Mouse (Mus musculus) right cerebral cortex, postnatal 36 days (tissue): ENCODE results near the gene Dgki.
A peak's percentile ranks its signal among the peaks of the same experiment; 100 is the strongest.

ENCODE experiments used
- DNase-seq, 2 experiments: peaks; one replicate each; pipeline ENCODE4 v3.0.0; 2022; ENCODE audit warnings: low spot score in 2 of 2, mixed read lengths in 1 of 2

Dgki gene

DNA sequence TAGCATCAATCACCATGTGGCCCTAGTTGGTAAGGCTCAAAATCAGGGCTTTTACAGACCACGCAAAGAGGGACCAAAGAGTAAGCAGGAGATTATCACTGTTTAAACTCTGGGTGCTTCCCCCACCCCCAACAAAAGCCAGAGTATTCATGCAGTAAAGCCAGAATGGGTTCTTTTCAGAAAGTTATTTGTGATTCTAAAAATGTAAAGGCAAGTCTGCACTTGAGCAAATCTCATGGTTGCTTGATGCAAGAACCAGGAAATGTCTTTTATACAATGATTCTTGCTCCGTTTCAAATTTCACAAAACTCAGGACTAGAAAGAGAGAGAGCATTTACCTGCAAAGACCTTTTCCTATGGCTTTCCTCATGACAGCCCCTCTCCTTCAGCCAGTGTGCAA is 7.9 kb downstream of the Dgki start:
- no peak for DNase-seq

DNA sequence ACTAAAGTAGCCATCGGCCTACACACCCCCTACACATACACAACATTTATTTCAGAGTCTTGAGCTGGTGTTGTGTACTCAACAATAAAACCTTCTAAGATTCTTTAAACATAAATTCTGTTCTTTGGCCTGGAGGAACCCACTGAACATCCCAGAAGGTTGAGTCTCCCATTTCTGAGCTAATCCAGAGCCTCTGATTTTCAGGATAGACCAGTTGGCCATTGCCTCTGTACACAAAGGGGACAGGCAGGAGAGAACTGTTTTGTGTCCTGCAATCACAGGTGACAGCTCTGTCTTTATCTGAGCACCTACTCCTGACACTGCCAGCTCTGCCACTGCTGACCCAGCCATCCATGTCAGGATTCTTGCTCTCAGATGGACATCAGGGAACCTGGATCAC is 8.8 kb downstream of the Dgki start:
- no peak for DNase-seq

DNA sequence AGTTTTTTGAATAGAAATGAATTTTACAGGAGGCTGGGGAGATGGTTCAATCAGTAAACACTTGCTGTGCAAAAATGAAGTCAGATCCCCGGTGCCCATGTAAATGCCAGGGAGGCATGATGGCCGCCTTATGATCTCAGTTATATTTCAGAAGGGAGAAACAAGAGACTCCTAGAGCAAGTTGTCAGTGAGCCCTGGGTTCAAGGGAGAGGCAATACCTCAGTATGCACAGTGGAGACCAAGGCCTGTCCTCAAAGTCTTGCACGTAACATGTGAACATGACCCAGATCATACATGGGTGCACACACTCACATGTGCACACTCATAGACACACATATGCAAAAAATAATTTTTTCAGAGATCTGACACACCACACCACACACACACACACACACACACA is 9.3 kb downstream of the Dgki start:
- no peak for DNase-seq

DNA sequence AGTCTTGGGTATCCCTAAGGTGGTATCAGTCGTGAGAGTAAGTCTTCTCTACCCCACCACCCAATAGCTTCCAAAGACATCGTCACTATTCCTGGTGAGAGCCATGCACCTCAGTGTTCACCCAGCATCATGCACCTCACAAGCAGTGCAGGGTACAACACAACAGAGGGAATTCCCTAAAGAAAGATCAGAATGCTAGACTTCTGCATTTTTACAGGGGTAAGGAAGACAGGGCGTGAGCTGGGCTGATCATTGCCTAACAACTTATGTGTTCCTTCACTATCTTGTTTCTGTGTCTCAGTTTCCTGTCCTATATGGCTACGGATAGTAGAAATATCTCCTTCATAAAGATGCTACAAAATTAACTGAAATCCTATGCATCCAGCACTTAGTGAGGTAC is 13.8 kb downstream of the Dgki start:
- no peak for DNase-seq

DNA sequence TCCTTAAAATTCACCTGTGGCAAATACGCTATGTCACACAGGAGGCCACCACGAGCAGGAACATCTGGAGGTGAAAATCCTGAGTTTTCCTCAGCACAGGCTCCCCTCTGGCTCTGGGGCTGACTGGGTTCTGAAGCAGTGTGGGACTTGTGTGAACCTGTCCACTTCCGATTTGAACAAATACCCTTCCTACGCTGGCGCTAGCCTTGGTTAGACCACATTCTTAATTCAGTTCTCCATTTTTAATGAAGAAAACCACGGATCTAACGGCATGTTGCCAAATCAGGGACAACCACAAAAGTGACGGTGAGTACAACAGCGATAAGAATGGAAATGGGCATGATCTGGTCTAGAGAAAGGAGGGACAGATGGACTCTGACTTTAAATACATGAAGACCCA is 15.1 kb downstream of the Dgki start:
- no peak for DNase-seq

DNA sequence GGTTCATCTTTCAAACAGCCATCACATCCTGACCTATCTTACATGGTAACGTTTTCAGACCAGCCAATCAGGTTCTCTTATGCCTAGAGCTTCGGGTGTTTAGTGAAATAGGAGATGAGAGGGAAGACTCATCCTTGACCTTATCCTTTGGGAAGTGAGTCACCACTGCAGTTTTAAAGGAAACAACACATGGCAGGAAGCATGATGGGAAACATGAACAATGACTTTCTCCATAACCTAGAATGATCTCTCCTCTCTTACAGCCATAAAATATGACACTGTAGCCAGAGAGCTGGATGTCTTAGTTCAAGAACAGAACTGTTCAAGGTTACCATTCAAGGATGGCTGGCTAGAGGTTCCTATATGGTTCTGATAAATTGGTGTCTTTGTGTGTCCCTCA is 16.6 kb downstream of the Dgki start:
- no peak for DNase-seq

DNA sequence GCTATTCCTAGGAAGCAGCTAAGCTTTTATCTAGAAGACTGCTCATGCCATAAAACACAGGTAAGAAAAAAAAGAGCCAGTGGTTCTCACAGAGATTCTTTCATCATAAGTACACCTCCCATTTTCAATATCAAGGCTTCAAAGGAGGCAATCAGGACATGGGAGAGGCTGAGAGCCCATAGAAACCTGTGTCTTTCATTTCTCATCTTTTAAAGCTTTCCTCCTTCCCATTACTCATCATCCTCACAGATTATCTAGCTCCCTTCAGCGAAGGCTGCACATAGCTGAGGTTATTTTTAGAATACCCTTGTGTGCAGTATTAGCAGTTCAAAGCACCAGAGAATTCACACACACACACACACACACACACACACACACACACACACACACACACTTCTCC is 17.3 kb downstream of the Dgki start:
- no peak for DNase-seq

DNA sequence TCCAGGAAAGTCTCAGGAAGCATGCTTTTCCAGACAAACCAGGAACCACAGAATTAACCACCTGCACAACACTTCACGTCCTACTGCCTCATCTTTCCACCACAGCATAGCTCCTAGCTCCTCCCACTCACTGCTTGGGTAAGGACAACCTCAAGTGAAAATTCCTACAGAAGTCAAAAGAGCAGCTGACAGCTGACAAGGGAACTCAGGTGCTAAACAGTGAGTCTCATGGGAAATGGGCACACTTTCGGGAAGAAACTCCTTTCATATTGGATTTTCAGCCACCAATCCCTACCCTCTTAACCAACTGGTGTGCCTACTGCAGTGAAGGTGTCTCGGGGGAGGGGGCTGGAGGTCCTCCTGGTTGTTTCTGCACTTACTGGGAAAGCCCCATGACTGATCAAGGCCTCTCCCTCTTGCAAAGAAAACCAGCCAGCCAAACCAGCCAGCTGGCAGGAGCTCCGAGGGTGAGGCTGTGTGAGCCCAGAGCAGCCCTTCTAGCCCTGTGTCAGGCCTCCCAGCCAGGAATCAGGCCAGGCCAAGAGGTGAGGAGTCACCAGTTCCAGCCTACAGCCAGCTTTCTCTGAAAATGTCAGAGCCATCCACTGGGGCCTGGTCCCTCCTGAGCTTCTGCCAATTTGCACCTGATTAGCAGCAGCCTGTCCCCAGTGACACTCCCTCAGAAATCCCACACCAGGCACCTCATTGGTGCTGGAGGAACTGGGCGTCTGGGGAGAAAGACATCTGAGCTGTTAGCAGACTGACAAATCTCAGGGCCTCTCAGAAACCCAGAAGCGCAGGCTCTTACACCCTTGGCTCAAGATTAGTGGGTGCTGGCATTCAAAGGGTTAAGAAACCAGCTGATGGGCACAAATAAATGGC is 22.9 kb downstream of the Dgki start:
- no peak for DNase-seq

DNA sequence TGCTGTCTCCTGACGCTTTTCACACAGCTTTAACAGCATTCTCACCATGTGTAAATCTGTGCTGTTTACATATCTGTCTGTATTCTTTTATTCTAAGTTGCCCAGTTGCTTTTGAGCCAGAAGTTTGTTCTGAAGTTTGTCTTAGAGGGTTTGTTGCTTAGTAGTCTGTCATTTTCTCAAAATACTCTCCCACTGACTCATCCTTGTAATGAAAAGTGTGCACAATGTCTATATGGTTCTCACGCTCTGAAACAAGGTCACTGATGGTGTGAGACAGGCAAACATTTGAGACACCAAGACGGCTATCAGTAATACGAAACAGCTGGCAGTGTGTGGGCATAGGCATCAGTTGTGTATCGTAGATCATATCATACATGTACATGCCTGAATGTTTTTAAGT is 23.8 kb downstream of the Dgki start:
- DNase-seq, result no peak

DNA sequence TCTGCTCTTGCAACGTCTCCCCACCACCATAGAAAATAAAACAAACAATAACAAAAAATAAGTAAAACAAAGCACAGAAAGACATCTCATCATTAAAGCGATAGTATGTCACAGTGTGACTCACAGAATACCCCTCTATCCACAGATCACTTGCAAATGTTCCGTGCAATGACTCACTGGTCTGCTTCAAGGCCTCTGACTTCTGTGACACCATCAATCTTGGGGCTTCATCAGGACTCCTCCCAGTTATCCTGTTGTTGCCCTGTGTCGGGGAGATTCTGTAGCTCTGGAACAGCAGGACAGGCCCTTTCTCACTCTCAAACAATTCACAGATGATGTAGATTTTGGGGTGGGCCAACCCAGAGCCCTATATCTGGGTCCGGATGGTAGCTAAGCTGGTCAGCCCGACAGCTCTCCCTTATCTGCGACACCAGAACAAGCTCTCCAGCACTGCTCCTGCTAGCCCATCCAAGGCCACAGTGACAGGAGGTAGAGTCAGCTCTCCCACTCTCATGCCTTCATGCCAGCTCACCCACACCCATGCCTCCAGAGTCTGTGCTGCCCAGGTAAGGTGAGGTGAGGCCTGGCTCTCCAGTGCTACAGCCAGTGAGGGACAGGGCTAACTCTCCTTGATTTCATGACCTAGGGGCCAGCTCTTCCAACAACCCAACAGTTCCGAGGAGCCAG is 28.9 kb downstream of the Dgki start:
- DNase-seq, result no peak

DNA sequence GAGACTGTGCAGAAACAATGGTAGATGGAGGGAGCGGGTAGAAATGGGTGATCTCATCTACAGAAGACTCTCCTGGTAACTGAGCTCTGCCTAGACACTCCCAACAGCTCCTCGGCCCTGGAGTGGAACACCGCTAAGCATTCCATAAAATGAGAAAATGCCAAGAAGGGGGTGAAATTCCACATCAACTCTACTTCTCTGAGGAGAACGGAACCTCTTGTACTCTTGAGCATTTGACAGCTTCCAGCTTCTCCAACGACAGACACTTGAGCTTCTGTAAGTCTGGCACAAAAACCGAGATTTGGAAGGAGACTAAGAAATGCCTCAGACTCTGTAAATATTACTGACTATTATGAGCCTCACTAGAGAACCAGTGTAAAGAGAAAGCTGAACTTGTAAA is 31.4 kb downstream of the Dgki start:
- no peak for DNase-seq

DNA sequence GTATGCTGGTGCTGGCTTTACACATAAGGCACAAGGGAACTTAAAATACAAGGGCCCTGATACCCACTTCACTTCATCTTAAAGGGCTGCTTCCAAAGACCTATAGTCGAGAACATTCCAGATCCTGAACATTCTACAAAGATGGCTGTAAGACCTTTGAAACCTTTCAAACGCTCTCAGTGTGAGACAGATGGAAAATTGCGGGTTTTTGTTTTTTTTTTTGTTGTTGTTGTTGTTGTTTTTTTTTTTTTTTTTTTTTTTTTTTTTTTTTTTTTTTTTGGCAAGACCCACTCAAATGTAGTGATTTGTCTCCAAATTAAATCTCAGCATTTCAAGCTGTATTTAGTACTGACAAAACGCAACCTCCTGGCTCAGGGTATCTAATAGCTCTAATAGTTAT is 32.0 kb downstream of the Dgki start:
- no peak for DNase-seq

DNA sequence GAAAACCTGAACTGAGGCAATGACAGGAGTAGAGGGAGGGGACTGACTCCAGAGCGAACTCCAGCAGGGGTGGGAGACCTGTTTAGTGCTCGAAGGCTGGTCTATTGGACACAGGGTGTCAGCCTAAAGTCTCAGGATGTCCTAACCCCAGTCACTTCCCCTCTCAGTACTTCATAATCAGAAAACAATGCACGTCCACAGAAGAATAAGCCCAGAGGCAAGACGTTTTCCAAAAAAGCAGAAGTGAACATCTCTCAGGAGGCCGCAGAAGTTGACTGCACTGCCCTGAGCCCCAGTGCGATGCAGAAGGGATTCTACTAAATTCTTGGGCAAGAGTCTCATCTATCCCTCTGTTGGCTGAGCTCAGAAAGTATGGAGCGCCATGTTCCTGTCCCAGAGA is 37.5 kb downstream of the Dgki start:
- DNase-seq, result no peak

DNA sequence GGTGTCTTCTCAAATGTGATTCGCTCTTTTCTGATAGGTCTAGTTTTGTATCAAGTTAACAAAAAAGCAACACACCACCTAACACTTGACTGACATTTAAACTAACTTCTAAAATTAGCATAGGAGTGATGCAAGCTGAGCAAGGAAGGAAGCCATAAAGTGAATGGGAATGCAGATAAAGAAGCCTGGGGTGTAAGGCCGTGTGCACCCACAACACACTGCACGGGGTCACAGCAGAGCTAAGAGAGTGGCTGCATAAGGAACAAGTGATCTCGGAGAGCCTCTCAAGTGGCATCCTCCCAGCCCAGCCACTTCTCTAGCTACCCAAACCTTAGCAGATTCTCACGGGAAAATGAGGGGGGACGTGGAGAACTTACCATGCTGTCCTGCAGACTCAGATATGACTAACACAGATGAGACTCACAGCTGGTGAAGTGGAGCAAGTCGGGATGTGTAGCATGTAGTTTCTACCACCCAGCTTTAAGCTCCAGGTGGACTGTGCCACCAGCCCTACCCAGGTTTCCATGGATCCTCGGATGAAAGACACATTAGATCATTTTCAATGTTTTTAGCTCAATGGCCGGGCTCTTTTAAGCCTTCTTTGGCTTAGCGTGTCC is 38.6 kb downstream of the Dgki start:
- no peak for DNase-seq

DNA sequence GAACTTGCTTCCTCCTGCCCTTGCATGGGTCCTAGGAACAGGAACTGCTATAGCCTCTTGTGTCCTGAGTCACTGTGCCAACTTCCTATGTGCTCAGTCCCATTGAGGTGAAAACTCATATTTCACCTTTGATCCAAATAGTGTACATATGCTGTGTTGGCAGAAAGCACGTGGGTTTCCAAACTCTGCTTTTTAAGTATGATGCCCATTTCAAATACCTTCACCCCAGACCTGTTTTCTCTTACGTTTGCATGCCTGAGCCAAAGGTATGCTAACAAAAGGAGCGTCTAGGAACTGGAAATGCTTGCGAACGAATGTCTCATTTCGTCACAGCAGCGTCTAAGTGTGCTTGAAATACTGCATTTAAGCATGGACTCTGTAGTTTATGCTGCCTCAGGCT is 41.3 kb downstream of the Dgki start:
- DNase-seq, result no peak

DNA sequence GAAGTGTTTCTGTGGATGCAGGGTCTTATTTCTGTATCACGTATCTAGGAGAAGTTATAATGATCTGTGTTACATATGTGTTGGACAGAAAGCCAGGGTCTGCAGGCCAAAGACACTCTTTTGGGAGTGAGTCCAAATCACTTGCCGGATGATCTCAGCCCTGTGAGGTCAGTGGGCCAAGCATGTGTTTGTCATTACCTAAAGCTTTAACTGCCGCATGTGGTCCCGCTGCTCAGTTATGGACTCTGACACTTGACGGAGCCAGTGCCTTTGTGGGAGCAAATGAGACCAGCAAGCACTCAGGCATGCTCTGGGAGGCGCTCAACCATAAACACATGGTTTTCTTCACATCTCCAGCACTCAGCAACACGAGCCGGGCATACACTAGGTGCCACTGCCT is 45.8 kb downstream of the Dgki start:
- DNase-seq, result no peak

DNA sequence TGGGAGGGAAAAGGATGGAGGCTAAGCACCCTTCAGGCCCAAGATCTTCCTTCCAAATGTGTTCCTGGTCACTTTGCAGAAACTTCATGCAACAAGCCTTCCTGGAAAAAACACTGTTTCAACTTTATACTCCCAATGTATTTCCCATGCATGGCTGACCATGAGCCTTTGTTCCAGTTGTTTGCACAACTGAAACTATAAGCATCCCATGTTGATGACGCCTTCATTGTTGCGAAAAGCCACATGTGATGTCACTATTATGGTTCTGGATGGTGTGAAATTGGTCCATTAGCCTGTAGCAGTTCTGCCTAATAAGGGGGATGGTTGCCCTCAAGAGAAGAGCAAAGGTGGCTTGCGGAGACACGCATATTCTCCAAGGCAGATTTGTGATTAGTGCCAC is 47.4 kb downstream of the Dgki start:
- no peak for DNase-seq

DNA sequence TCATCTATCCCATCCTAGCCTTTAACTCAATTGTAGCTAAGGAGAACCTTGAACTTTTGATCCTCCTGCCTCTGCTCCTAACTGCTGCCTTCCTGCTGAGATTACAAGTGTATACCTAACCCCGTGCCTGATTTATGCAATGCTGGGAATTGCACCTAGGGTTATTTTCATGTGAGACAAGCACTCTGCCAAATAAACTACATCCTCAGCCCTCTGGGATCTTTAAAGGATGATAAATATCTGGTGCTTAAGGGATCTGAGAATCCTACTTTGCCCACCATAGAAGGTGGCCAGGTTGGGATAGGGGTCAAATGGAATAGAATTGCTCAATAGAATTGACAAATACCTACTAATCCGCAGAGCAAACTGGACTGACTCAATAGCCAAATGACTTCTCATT is 49.3 kb downstream of the Dgki start:
- DNase-seq, result no peak

DNA sequence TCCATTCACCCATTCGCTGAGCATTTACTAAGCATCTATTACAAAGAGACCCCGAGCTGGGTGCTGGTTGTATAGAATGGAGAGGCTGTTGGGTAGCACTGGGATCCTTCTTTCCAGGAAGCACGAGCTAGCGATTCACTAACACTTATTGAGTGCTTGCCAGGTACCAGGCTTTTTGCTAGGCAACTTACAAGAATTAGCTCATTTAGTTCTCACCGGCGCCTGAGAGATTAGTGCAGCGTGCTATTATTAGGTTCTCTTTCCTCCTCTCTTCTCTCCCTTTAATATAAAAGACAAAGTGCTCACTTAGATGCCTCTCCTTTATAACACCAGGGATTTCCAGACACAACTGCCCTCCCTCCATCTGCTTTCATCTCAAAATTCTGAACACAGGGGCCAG is 54.2 kb downstream of the Dgki start:
- peak in 1 of 2 experiments; percentile 30 for DNase-seq

DNA sequence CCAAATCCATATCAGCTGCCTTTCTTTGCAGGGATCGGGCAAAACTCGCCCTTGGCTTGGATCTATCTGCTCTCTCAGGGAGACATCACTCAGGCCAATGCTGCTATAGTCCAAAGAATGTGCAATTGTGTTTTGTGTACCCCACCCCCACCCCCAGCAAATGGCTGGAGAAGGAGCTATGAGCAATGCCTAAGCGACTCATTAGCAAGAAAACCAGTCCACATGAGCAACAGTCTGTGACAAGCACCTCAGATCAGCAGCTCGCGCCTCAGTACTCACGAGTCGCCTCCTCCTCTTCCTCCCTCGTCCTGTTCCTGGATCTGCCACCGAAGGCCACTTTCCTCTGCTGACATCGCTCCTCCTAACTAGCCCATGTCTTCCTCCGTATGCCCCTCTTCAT is 55.9 kb downstream of the Dgki start:
- DNase-seq, result no peak

DNA sequence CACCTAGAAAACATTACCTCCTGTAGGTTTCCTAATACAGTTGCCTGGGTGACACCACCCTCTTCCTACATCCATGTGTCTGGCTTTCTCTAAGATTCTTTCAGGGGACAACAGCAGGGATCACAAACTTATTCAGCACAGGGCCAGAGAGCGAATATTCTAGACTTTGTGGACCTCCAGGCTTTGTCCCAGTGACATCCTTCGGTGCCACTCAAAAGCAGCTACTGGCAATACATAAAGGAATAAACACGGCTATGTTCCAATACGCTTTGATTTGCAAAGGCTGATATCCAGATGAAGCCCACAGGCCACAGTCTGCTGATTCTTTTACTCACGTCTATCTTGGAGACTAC is 57.2 kb downstream of the Dgki start:
- DNase-seq, result no peak

DNA sequence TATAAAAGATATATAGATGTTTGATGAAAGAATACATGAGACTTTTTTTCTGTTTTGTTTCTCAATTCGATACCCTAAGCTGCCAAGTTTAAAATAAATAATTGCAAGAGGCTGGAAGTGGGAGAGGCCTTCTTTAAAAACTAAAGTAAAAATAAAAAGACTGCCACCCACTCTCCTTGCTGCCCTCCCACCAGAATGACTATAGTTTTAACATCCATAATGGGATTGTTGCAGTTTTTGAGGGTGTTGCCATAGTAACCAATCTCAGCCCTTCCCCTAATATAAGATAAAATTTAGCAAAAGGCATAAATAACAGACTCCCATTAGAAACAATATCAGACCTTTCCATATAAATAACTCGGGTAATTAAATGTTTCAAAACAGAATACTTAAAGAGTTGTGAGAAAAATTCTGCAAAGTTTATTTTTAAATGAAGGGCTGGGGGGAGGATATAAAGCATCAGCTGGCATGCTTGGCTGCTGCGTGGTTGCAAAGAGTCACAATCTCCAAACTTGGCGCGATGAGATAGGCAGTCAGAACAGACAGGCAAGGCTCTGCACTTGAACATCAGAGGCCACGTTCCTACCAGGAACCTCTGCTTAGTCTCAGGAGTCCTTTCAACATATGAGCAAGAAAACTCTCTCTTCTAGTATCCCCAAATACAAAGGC is 57.8 kb downstream of the Dgki start:
- no peak for DNase-seq

DNA sequence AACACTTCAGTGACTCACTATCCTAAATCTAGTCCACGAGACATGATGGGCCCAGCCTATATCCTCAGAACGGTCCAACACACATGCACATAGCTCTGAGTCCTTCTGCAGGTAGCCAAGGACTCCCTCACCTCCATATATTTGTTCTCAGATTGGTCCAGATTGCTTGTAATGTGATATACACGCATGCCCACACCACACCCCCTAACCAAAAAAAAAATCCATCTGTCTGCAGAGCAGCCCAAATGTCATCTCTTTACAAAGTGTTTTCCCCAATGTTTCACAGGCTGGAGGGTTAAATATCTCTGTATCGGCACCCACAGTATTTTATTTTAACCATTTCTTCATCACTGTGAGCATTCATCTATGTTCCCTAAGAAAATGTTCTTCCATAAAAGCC is 58.5 kb downstream of the Dgki start:
- no peak for DNase-seq
